Mouse (Mus musculus) liver, embryonic 16.5 days (tissue): ENCODE results near the gene Pgls. TPM values are rescaled to one million over a fixed set of nuclear protein-coding genes. Genes with fewer than 3 reads are reported as not detected.

Experiments used
- ATAC-seq: fragments of 200-750 bp; cut with Nextera tagmentation; 2 replicates; pipeline ENCODE4 v1.8.0; 2017; ENCODE audit warnings: low read depth, mild to moderate bottlenecking, moderate number of reproducible peaks, moderate library complexity
- H3K27ac ChIP-seq: fragments of 300-500 bp; sonication (generic); 2 replicates; pipeline ENCODE4 v1.5.1; 2014; ENCODE audit warnings: mild to moderate bottlenecking, low read length
- H3K27me3 ChIP-seq: fragments of 300-500 bp; sonication (generic); 2 replicates; pipeline ENCODE4 v1.6.1; 2014; ENCODE audit warnings: low read depth, low read length, mixed read lengths; ENCODE audit not compliant: control insufficient read depth, insufficient read depth
- H3K36me3 ChIP-seq: fragments of 300-500 bp; sonication (generic); 2 replicates; pipeline ENCODE4 v1.6.1; 2014; ENCODE audit warnings: mild to moderate bottlenecking; ENCODE audit not compliant: control insufficient read depth, insufficient read depth
- H3K4me1 ChIP-seq: fragments of 300-500 bp; sonication (generic); 2 replicates; pipeline ENCODE4 v1.6.1; 2014; ENCODE audit warnings: low read depth, low read length, mixed read lengths; ENCODE audit not compliant: control insufficient read depth
- H3K4me2 ChIP-seq: fragments of 300-500 bp; sonication (generic); 2 replicates; pipeline ENCODE4 v1.6.1; 2014; ENCODE audit warnings: low read depth, low read length, mixed read lengths
- H3K4me3 ChIP-seq: fragments of 300-500 bp; sonication (generic); 2 replicates; pipeline ENCODE4 v1.5.1; 2014; ENCODE audit warnings: low read depth, mild to moderate bottlenecking, low read length
- H3K9ac ChIP-seq: fragments of 300-500 bp; sonication (generic); 2 replicates; pipeline ENCODE4 v1.6.1; 2014; ENCODE audit warnings: low read depth, low read length
- H3K9me3 ChIP-seq: fragments of 300-500 bp; sonication (generic); replicated peaks from 2 replicates; pipeline ENCODE4 v1.6.1; 2016; ENCODE audit warnings: low read length; ENCODE audit not compliant: control insufficient read depth
- WGBS: fragments of 180-500 bp; shearing (Covaris S2); extraction: QIAGEN DNeasy Blood & Tissue Kit; methylation state at CpG from one replicate; pipeline ENCODE4 v1.1.7; 2014; ENCODE audit not compliant: insufficient replicate concordance; 5-methylcytosine and 5-hydroxymethylcytosine counted together
- polyA plus RNA-seq: library from polyadenylated mRNA; unstranded; fragments of >200 nt; fragmentation: Nextera tagmentation; extraction: Ambion mirVana; gene quantifications from 2 replicates; pipeline ENCODE4 v1.2.1, GENCODE M21; 2015

Gene Pgls
- polyA plus RNA-seq, 1 experiment from 2014 or later, result 93.9 TPM

GRCm38 (mm10) chr8:71627265-71628099, 35.5 kb downstream of the Pgls start:
- H3K4me1 ChIP-seq, result peaks cover 26% of the 10 kb centered on the region
- peaks cover 20% of the 10 kb centered on the region for H3K27me3 ChIP-seq
- H3K27ac ChIP-seq, result peak overlapping the region; percentile 64
- H3K4me3 ChIP-seq, result no peak overlapping the region
- H3K4me2 ChIP-seq, result 0 out of 2 replicates have a peak overlapping the region, but pooled peaks have one; percentile 3
- no peak for ATAC-seq
- H3K9ac ChIP-seq, result no peak overlapping the region
- 25% methylated on average over 9 of the region's 9 CpGs for WGBS
- H3K36me3 ChIP-seq, result peaks cover 20% of the 10 kb centered on the region
- H3K9me3 ChIP-seq, result peaks cover 8% of the 10 kb centered on the region

GRCm38 (mm10) chr8:71628396-71629095, 36.6 kb downstream of the Pgls start:
- H3K36me3 ChIP-seq, result peaks cover 9% of the 10 kb centered on the region
- peaks cover 28% of the 10 kb centered on the region for H3K27me3 ChIP-seq
- no peaks in the 10 kb centered on the region for H3K9me3 ChIP-seq
- no peak for ATAC-seq
- WGBS, result 4% methylated on average over 16 of the region's 16 CpGs
- H3K27ac ChIP-seq, result peak overlapping the region; percentile 64
- H3K9ac ChIP-seq, result peak overlapping the region; percentile 63
- H3K4me3 ChIP-seq, result peak overlapping the region; percentile 53
- H3K4me2 ChIP-seq, result peak overlapping the region; percentile 87
- H3K4me1 ChIP-seq, result peaks cover 26% of the 10 kb centered on the region

DNA sequence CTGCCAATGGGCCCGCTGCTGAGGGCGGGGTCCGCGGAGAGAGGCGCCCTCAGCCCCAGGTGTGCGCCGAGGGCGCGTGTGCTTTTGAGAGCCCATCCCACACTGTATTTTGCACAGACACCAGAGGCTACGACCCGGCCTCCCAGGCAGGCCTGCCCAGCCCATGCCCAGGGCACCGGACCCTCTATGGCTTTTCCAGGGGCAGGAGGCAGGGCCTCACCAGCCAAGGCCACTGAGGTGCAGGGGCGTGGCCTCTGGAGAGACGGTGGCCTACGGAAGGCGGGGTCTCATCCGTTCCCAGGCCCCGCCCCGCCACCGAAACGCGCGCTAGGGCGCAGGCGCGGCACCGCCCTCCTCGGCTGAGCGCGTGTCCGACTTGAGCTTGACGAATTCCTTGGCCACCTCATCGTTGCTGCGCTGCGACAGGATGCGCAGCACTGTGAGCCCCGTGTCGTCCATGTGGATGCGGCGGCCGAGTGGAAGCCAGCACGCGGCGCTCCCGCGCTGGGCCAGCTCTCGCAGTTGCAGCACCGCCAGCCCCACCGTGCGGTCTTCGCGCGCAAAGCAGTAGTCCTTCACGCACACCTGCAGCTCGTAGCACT, 37.2 kb downstream of the Pgls start:
- peak; percentile 76 for ATAC-seq
- H3K36me3 ChIP-seq, result peaks cover 3% of the 10 kb centered on the region
- H3K9me3 ChIP-seq, result no peaks in the 10 kb centered on the region
- peaks cover 35% of the 10 kb centered on the region for H3K27me3 ChIP-seq
- H3K4me3 ChIP-seq, result peak overlapping the region; percentile 53
- peak overlapping the region; percentile 87 for H3K4me2 ChIP-seq
- H3K27ac ChIP-seq, result no peak overlapping the region; the same call in 1 of the 2 replicates
- H3K4me1 ChIP-seq, result peaks cover 29% of the 10 kb centered on the region
- WGBS, result under 1% methylated on average over 53 of the region's 55 CpGs
- H3K9ac ChIP-seq, result peak overlapping the region; percentile 63

DNA sequence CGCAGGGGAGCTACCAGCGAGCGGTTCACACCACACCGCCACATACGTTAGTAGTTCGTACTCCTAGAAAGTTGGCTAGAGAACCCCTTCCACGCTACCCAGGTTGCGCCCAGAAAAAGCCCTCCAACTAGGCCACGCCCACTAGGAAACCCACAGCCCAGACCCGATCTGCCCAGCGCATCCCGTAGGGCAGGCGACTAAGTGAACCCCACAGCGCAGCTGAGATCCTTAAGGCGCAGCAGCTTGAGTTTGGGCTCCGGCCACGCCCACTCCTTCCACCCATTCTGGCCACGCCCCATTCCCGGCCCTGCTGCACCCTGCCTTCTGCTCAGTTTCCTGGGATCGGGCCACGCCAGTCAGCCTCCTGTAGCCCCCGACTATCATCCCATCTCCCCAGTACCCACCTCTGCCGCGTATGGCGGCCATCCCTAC, 37.8 kb downstream of the Pgls start:
- H3K4me1 ChIP-seq, result peaks cover 32% of the 10 kb centered on the region
- 5% methylated on average over 25 of the region's 25 CpGs for WGBS
- 0 out of 2 replicates have a peak overlapping the region, but pooled peaks have one; percentile 9 for H3K9ac ChIP-seq

GRCm38 (mm10) chr8:71630761-71631160, 38.8 kb downstream of the Pgls start:
- H3K27ac ChIP-seq, result no peak overlapping the region
- no peaks in the 10 kb centered on the region for H3K9me3 ChIP-seq
- H3K27me3 ChIP-seq, result peaks cover 43% of the 10 kb centered on the region
- H3K36me3 ChIP-seq, result no peaks in the 10 kb centered on the region
- WGBS, result 67% methylated on average over 6 of the region's 6 CpGs
- no peak overlapping the region for H3K4me3 ChIP-seq
- H3K4me1 ChIP-seq, result peaks cover 32% of the 10 kb centered on the region
- ATAC-seq, result no peak
- no peak overlapping the region for H3K4me2 ChIP-seq
- H3K9ac ChIP-seq, result no peak overlapping the region

More for the DNA sequence above, 37.8 kb downstream of the Pgls start:
- ATAC-seq, result peak; percentile 9; the same call in 1 of the 2 replicates
- Histone ChIP-seq H3K4me2 (peak overlapping the region; percentile 87), H3K27me3 (peaks cover 39% of the 10 kb centered on the region), H3K4me3 (peak overlapping the region; percentile 53), H3K27ac (no peak overlapping the region; the same call in 1 of the 2 replicates), H3K9me3 (no peaks in the 10 kb centered on the region), H3K36me3 (no peaks in the 10 kb centered on the region)

DNA sequence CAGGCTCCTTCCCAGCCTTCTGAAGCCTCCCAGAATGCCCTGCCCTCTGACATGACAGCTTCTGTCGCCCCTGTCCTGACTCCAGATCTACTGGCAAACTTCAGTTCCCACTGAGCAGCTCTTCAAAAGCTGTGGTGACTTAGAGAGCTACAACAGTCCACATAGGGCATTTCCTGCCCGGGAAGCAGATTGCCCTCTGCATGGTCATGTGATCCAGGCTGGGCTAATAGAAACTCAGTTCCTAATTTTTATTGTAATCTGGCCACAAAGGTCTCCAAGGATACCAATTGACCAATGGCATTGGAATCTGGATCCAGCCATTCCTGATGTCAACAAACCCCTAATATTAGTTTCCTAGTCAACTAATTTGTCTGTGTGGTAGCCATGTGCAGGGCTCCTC, 39.9 kb downstream of the Pgls start:
- Histone ChIP-seq H3K27me3 (peaks cover 43% of the 10 kb centered on the region), H3K27ac (no peak overlapping the region), H3K4me1 (peaks cover 32% of the 10 kb centered on the region), H3K4me3 (no peak overlapping the region), H3K9me3 (no peaks in the 10 kb centered on the region), H3K4me2 (no peak overlapping the region), H3K36me3 (no peaks in the 10 kb centered on the region), H3K9ac (no peak overlapping the region)
- WGBS, result 17% methylated on average over 2 of the region's 2 CpGs
- no peak for ATAC-seq

- Histone ChIP-seq H3K36me3 (no peaks in the 10 kb centered on the region), H3K4me1 (peaks cover 25% of the 10 kb centered on the region), H3K9ac (no peak overlapping the region), H3K9me3 (no peaks in the 10 kb centered on the region), H3K27ac (no peak overlapping the region), H3K27me3 (peaks cover 43% of the 10 kb centered on the region), H3K4me3 (no peak overlapping the region), H3K4me2 (0 out of 2 replicates have a peak overlapping the region, but pooled peaks have one; percentile 34)
- WGBS, result 4% methylated on average over 19 of the region's 22 CpGs
- ATAC-seq, result no peak
These were observed 41.2 kb downstream of the Pgls start for GRCm38 (mm10) chr8:71633164-71633563.

GRCm38 (mm10) chr8:71633981-71634667, 42.1 kb downstream of the Pgls start:
- WGBS, result 2% methylated on average over 26 of the region's 26 CpGs
- H3K27ac ChIP-seq, result no peak overlapping the region
- peaks cover 43% of the 10 kb centered on the region for H3K27me3 ChIP-seq
- no peak overlapping the region for H3K9ac ChIP-seq
- no peaks in the 10 kb centered on the region for H3K36me3 ChIP-seq
- peaks cover 15% of the 10 kb centered on the region for H3K4me1 ChIP-seq
- H3K9me3 ChIP-seq, result no peaks in the 10 kb centered on the region
- H3K4me2 ChIP-seq, result no peak overlapping the region
- H3K4me3 ChIP-seq, result no peak overlapping the region
- no peak for ATAC-seq
